Mouse (Mus musculus) megakaryocyte, embryonic 14.5 days (primary cell): ENCODE measurements around the gene Rnf26. TPM values are rescaled to one million over a fixed set of nuclear protein-coding genes. Genes with fewer than 3 reads are reported as not detected.

Experiments
- H3K27me3 ChIP-seq: replicated peaks from 2 replicates; pipeline ENCODE3; 2012; ENCODE audit warnings: inconsistent platforms
- H3K36me3 ChIP-seq: replicated peaks from 2 replicates; pipeline ENCODE3; 2012; ENCODE audit warnings: low read length, inconsistent platforms, mixed read lengths
- H3K4me1 ChIP-seq: 2 replicates; pipeline ENCODE4 v1.6.1; 2012; ENCODE audit warnings: inconsistent platforms
- H3K4me3 ChIP-seq: replicated peaks from 2 replicates; pipeline ENCODE3; 2012; ENCODE audit warnings: moderate library complexity, mild to moderate bottlenecking, inconsistent platforms
- H3K9me3 ChIP-seq: 2 replicates; pipeline ENCODE4 v1.6.1; 2012; ENCODE audit warnings: inconsistent platforms
- FLI1 ChIP-seq: IDR thresholded peaks from 2 replicates; pipeline ENCODE4 v1.6.1; 2012; ENCODE audit warnings: low read length, inconsistent platforms, mixed read lengths
- GATA1 ChIP-seq: IDR thresholded peaks from 3 replicates; pipeline ENCODE4 v1.6.1; 2012; ENCODE audit warnings: mixed read lengths, low read length, inconsistent platforms, borderline replicate concordance
- polyA plus RNA-seq: library from polyadenylated mRNA; stranded (reverse); fragments of >175 nt; gene quantifications from 2 replicates; pipeline ENCODE4 v1.2.3, GENCODE M21; 2012; ENCODE audit warnings: low replicate concordance; ENCODE audit not compliant: insufficient read depth

Gene Rnf26
- polyA plus RNA-seq, 1 experiment, result 22.2 TPM

DNA sequence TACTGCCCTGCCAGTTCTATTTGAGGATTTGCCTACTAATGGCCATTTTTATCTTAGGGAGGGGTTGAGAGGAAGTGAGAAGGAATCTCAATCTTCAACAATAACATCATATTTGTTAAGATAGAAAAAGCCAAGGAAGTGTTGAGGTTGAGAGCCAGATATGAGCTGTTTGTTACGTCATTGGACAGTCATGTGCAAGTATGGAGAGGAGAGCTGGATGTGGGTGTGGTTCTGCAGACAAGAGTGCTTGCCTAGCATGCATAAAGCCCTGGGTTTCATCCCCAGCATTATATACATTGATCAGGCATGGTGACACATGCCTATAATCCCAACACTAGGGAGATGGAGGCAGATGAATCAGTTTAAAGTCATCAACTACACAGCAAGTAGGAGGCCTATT, 59.4 kb downstream of the Rnf26 start:
- Histone ChIP-seq H3K9me3 (peaks cover 17% of the 10 kb centered on the region), H3K4me1 (no peaks in the 10 kb centered on the region), H3K27me3 (peaks cover 53% of the 10 kb centered on the region), H3K4me3 (no peak overlapping the region), H3K36me3 (no peaks in the 10 kb centered on the region)
- TF ChIP-seq GATA1 (no peak), FLI1 (no peak)

DNA sequence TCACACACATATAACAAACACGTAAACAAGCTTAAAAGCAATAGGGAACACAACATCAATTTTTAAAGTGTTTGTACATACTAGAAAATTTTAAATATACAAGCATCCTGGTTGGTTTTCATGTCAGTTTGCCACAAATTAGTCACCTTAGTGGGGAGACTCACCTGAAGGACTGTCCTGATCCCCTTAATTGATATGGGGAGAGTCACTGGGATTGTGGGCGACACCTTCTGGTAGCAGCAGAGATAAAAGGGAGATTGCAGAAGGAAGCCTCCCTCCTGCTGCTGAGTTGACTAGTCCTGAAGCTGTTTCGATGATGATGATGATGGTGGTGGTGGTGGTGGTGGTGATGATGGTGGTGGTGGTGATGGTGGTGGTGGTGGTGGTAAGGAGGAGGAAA, 60.5 kb downstream of the Rnf26 start:
- peaks cover 17% of the 10 kb centered on the region for H3K9me3 ChIP-seq
- H3K4me1 ChIP-seq, result no peaks in the 10 kb centered on the region; the same call in 1 of the 2 replicates
- no peak for TF ChIP-seq GATA1
- TF ChIP-seq FLI1, result no peak
- H3K36me3 ChIP-seq, result no peaks in the 10 kb centered on the region
- H3K4me3 ChIP-seq, result no peak overlapping the region
- peaks cover 52% of the 10 kb centered on the region for H3K27me3 ChIP-seq

- H3K4me1 ChIP-seq, result peaks cover 7% of the 10 kb centered on the region
- H3K36me3 ChIP-seq, result no peaks in the 10 kb centered on the region
- peaks cover 68% of the 10 kb centered on the region for H3K27me3 ChIP-seq
- TF ChIP-seq FLI1 (no peak), GATA1 (no peak)
- no peak overlapping the region for H3K4me3 ChIP-seq
- H3K9me3 ChIP-seq, result no peaks in the 10 kb centered on the region
Measured at GRCm38 (mm10) chr9:44049381-44050165, 63.7 kb downstream of the Rnf26 start.

DNA sequence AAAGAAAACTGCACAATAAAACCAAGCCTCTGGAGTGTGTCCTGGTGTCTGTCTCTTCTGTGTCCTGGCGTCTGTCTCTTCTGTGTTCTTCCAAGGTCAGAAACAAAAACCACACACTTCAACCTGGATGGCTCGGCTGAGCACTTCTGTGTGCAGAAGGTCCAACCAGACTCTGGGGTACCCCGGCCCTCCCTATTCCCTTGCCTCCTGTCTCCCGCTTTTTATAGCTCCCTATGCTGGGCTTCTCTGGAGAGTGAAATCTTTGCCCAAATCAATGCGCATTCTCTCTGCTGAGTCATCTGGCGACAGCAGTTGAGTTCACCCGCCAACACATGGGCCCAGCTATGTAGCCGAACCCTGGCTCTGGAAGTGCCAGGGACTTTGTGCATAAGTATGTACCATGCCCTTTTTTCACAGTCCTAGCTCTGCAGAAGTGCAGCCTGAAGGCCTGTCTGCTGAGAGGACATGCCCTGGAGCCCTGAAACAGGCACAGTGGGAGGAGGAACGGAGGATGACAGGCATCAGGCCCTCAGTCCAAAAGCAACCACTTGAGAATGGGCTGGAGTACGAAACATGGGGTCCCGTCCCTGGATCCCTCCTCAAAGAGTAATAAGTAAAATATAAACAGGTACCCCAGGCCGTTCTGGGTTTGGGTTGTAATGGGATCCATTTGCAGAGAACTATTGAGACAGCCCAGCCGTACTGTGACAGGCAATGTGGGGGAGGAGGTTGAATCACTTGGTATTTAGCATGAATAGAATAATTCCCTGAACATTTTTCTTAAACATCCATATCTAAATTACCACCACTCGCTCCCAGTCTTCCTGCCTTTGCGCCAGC, 64.6 kb downstream of the Rnf26 start:
- no peak overlapping the region for H3K4me3 ChIP-seq
- peaks cover 76% of the 10 kb centered on the region for H3K27me3 ChIP-seq
- TF ChIP-seq FLI1, result no peak
- TF ChIP-seq GATA1, result no peak
- H3K9me3 ChIP-seq, result no peaks in the 10 kb centered on the region
- H3K36me3 ChIP-seq, result no peaks in the 10 kb centered on the region
- peaks cover 9% of the 10 kb centered on the region for H3K4me1 ChIP-seq

DNA sequence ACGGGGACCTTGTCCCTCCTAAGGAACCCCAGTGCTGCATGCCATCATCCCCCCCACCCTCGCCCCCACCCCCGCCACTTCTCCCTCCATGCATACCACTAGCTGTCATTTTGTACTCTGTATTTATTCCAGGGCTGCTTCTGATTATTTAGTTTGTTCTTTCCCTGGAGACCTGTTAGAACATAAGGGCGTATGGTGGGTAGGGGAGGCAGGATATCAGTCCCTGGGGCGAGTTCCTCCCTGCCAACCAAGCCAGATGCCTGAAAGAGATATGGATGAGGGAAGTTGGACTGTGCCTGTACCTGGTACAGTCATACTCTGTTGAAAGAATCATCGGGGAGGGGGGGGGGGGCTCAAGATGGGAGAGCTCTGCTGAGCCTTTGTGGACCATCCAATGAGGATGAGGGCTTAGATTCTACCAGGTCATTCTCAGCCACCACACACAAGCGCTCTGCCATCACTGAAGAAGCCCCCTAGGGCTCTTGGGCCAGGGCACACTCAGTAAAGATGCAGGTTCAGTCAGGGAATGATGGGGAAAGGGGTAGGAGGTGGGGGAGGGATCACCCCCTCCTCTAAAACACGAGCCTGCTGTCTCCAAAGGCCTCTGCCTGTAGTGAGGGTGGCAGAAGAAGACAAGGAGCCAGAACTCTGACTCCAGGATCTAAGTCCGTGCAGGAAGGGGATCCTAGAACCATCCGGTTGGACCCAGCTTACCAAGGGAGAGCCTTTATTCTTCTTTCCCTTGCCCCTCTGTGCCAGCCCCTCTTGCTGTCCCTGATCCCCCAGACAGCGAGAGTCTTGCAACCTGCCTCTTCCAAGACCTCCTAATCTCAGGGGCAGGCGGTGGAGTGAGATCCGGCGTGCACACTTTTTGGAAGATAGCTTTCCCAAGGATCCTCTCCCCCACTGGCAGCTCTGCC, 65.5 kb downstream of the Rnf26 start:
- Histone ChIP-seq H3K27me3 (peaks cover 84% of the 10 kb centered on the region), H3K36me3 (no peaks in the 10 kb centered on the region), H3K4me3 (no peak overlapping the region), H3K4me1 (peaks cover 16% of the 10 kb centered on the region), H3K9me3 (peaks cover 3% of the 10 kb centered on the region)
- TF ChIP-seq FLI1, result no peak
- no peak for TF ChIP-seq GATA1

GRCm38 (mm10) chr9:44047071-44047470, 66.2 kb downstream of the Rnf26 start:
- Histone ChIP-seq H3K36me3 (no peaks in the 10 kb centered on the region), H3K4me3 (no peak overlapping the region), H3K27me3 (peaks cover 89% of the 10 kb centered on the region)

DNA sequence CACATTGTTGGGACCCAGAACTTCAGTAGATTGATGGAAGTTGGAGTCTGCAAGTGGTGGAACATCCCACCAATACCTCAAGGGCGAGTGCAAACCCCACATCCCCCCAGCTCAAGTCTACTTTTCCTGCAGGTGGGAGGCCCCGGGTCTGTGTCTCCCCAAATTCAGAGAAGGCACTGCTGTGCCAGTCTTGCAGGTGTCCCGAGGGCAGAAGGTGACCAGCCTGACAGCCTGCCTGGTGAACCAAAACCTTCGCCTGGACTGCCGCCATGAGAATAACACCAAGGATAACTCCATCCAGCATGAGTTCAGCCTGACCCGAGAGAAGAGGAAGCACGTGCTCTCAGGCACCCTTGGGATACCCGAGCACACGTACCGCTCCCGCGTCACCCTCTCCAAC, 66.9 kb downstream of the Rnf26 start:
- Histone ChIP-seq H3K4me3 (no peak overlapping the region), H3K27me3 (peaks cover 91% of the 10 kb centered on the region), H3K4me1 (peaks cover 16% of the 10 kb centered on the region), H3K9me3 (peaks cover 10% of the 10 kb centered on the region), H3K36me3 (no peaks in the 10 kb centered on the region)
- TF ChIP-seq FLI1 (no peak), GATA1 (no peak)

More at GRCm38 (mm10) chr9:44047071-44047470, 66.2 kb downstream of the Rnf26 start:
- Histone ChIP-seq H3K4me1 (peaks cover 16% of the 10 kb centered on the region), H3K9me3 (peaks cover 9% of the 10 kb centered on the region)
- TF ChIP-seq FLI1 (no peak), GATA1 (no peak)

DNA sequence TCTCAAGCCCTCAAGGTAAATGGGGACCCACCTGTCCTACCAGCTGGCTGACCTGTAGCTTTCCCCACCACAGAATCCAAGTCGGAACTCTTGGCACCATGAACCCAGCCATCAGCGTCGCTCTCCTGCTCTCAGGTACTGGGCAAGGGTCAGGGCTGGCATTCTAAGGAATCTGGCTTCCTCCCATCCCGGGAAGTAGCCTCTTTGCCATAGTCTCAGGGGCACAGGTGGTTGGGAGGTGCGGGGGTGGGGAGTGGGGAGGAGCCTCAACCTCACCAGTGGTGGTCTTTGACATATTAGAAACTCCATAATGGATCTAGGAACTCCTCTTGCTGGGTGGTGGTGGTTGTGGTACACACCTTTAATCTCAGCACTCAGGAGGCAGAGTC, 67.4 kb downstream of the Rnf26 start:
- H3K9me3 ChIP-seq, result peaks cover 14% of the 10 kb centered on the region
- H3K27me3 ChIP-seq, result peaks cover 93% of the 10 kb centered on the region
- H3K4me3 ChIP-seq, result no peak overlapping the region
- no peaks in the 10 kb centered on the region for H3K36me3 ChIP-seq
- peaks cover 18% of the 10 kb centered on the region for H3K4me1 ChIP-seq
- TF ChIP-seq FLI1 (no peak), GATA1 (no peak)

Other genes with a start within 250 kb of the Rnf26 start
- 0.17 TPM in 1 of 2 replicates, not detected in the other for gene Thy1, start 70.1 kb downstream of the Rnf26 start, polyA plus RNA-seq
- 1.6 and 3.3 TPM in 2 replicates for gene Usp2, start 46.5 kb downstream of the Rnf26 start, polyA plus RNA-seq
- gene Mfrp, start 11.8 kb downstream of the Rnf26 start, polyA plus RNA-seq, result not detected in 2 replicates
- gene C1qtnf5, start 6.3 kb downstream of the Rnf26 start, polyA plus RNA-seq, result not detected in 2 replicates
- not detected in 2 replicates for gene Gm49380, start within 50 bp of the Rnf26 start, polyA plus RNA-seq
- not detected in 2 replicates for gene Mcam, start 21.0 kb upstream of the Rnf26 start, polyA plus RNA-seq
- 2.4 and 3.9 TPM in 2 replicates for gene Cbl, start 120.5 kb upstream of the Rnf26 start, polyA plus RNA-seq
- gene Ccdc153, start 127.2 kb upstream of the Rnf26 start, polyA plus RNA-seq, result not detected in 2 replicates
- gene Pdzd3, start 138.0 kb upstream of the Rnf26 start, polyA plus RNA-seq, result 0.35 TPM in 1 of 2 replicates, not detected in the other
- gene Nlrx1, start 155.1 kb upstream of the Rnf26 start, polyA plus RNA-seq, result 5.5 and 12.5 TPM in 2 replicates
- 0.19 TPM in 1 of 2 replicates, not detected in the other for gene Abcg4, start 175.1 kb upstream of the Rnf26 start, polyA plus RNA-seq
- gene Hinfp, start 192.2 kb upstream of the Rnf26 start, polyA plus RNA-seq, result 1.3 and 4.9 TPM in 2 replicates
- gene C2cd2l, start 206.8 kb upstream of the Rnf26 start, polyA plus RNA-seq, result 44.6 and 94.5 TPM in 2 replicates
- 7.1 and 9.5 TPM in 2 replicates for gene Dpagt1, start 212.5 kb upstream of the Rnf26 start, polyA plus RNA-seq
- gene H2afx, start 221.2 kb upstream of the Rnf26 start, polyA plus RNA-seq, result 416 and 1,650 TPM in 2 replicates
- 51.1 and 76.9 TPM in 2 replicates for gene Hmbs, start 230.7 kb upstream of the Rnf26 start, polyA plus RNA-seq
- 5.8 and 8.3 TPM in 2 replicates for gene Vps11, start 248.2 kb upstream of the Rnf26 start, polyA plus RNA-seq